Mouse (Mus musculus) liver, embryonic 14.5 days (tissue): ENCODE data around the gene Gm1673.

Experiments used
- CTCF ChIP-seq: IDR thresholded peaks from 2 replicates; pipeline ENCODE4 v1.5.1; 2016; ENCODE audit warnings: antibody characterized with exemption, low read depth, control low read depth
- EP300 ChIP-seq: IDR thresholded peaks from 2 replicates; pipeline ENCODE4 v1.6.1; 2016; ENCODE audit warnings: antibody characterized with exemption, low read depth

DNA sequence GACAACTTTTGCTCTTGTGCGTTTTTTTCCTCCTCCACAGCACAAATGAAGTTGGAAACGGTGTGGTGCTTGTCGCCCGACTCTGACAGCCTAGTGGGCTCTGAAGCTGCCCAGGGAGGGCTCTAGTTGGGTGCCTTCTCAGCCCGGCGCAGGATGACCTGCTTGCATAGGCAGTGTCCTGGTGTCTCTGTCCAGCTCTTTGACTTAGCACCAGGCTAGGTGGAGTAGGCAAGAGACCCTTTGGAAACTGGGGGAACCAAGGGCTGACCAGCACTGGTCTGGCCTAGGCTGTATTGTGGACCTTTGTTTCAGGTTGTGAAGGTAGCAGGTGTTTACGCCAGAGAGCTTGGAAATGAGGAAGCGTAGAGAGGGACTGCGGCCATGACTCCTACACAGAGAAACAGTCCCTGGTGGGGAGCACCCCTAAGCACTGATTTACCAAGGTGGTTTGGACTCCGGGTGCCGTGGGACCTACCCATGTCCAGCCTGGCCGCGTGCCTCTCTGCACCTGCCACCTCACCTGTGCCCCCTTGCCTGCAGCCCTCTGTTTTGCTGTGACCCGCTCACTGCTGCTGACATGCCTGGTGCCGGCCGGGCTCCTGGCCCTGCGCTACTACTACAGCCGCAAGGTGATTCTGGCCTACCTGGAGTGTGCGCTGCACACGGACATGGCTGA is 14.7 kb downstream of the Gm1673 start:
- TF ChIP-seq CTCF (no peak), EP300 (no peak)
